Mouse (Mus musculus): ENCODE data around the gene Arid3a.

Arid3a gene

GRCm38 (mm10) chr10:79950661-79951060 is 23.8 kb downstream of the Arid3a start:
- no peak for DNase-seq

- DNase-seq = peak; percentile 45
These were observed 27.1 kb downstream of the Arid3a start for GRCm38 (mm10) chr10:79953946-79954345.

- no peak for DNase-seq
These were observed 28.8 kb downstream of the Arid3a start for GRCm38 (mm10) chr10:79955691-79956090.

- DNase-seq = no peak
These were observed 29.9 kb downstream of the Arid3a start for GRCm38 (mm10) chr10:79956643-79957154.

- peak; percentile 78 for DNase-seq
These were observed 31.4 kb downstream of the Arid3a start for GRCm38 (mm10) chr10:79958140-79958816.

GRCm38 (mm10) chr10:79959412-79959811 is 32.6 kb downstream of the Arid3a start:
- peak; percentile 59 for DNase-seq

- DNase-seq = peak; percentile 100
These were observed 33.2 kb downstream of the Arid3a start, which contains the start of gene Wdr18 for GRCm38 (mm10) chr10:79959847-79960601. Gene Wdr18, plus strand, starts transcription at chr10:79960152.

- peak; percentile 44 for DNase-seq
These were observed 33.9 kb downstream of the Arid3a start for GRCm38 (mm10) chr10:79960671-79961294.

- DNase-seq = no peak
These were observed 37.9 kb downstream of the Arid3a start for GRCm38 (mm10) chr10:79964727-79965126.

- no peak for DNase-seq
These were observed 38.5 kb downstream of the Arid3a start for GRCm38 (mm10) chr10:79965325-79965724.

- peak; percentile 77 for DNase-seq
These were observed 40.1 kb downstream of the Arid3a start for GRCm38 (mm10) chr10:79966886-79967400.

GRCm38 (mm10) chr10:79968181-79968580 is 41.3 kb downstream of the Arid3a start:
- DNase-seq = no peak

GRCm38 (mm10) chr10:79969124-79969568 is 42.3 kb downstream of the Arid3a start:
- no peak for DNase-seq

- no peak for DNase-seq
These were observed 43.8 kb downstream of the Arid3a start, which contains the start of gene Grin3b for GRCm38 (mm10) chr10:79970415-79971182. Gene Grin3b, plus strand, starts transcription at chr10:79970715.

GRCm38 (mm10) chr10:79971183-79971497 is 44.3 kb downstream of the Arid3a start:
- no peak for DNase-seq

- no peak for DNase-seq
These were observed 46.0 kb downstream of the Arid3a start for GRCm38 (mm10) chr10:79972831-79973230.

- DNase-seq = no peak
These were observed 47.2 kb downstream of the Arid3a start for GRCm38 (mm10) chr10:79974087-79974486.

GRCm38 (mm10) chr10:79974668-79975067 is 47.8 kb downstream of the Arid3a start:
- no peak for DNase-seq

GRCm38 (mm10) chr10:79976071-79976721 is 49.4 kb downstream of the Arid3a start:
- no peak for DNase-seq

- no peak for DNase-seq
These were observed 49.9 kb downstream of the Arid3a start for GRCm38 (mm10) chr10:79976722-79977107.

GRCm38 (mm10) chr10:79977324-79977723 is 50.5 kb downstream of the Arid3a start:
- no peak for DNase-seq

- DNase-seq = no peak
These were observed 51.2 kb downstream of the Arid3a start for GRCm38 (mm10) chr10:79978061-79978460.

All from cerebellum, adult 11-12 months (tissue).